ENCODE assay signal across 16 mouse cellular contexts in the genomic region with DNA sequence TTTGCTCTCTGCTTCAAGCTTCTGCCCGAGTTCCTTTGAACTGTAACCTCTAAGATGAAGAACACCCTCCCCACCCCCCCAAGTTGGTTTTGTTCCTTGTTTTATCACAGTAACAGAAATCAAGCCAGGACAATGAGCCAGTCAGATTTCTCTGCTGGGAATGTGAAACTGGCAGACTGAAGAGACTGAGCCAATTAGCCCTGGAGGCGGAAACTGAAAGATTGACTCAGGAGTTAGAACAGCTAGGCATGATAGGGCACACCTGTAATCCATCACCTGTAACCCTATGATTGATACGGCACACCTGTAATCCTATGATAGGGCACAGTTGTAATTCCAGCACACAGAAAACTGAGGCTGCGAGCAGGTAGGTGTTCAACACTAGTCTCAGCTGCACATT. TPM values are rescaled to one million over a fixed set of nuclear protein-coding genes. Genes with fewer than 3 reads are reported as not detected.
DNase-seq lines count a peak whose midpoint lies in the region; ATAC-seq and TF ChIP-seq lines count a peak whose summit lies in the region.
"Had no signal": no experiment of that assay in that cellular context is flagged by ENCODE, and none has a peak within 500 bp of the region (broad histone marks: within the 10 kb centered on the region; RNA-seq: fewer than 3 reads in every experiment).

No protein-coding gene starts in this region.

- peak overlapping the region; percentile 25; the same call in 1 of the 2 replicates for H3K27ac ChIP-seq in kidney, embryonic 16.5 days (ENCODE audit: low read length)
- H3K27ac ChIP-seq in CH12.LX (ENCODE audit: insufficient read depth, low read depth): no peak overlapping the region
- H3K27ac ChIP-seq in stomach, embryonic 15.5 days: peak overlapping the region; percentile 48; the same call in 1 of the 2 replicates
- H3K27ac ChIP-seq in gastrocnemius, adult 2 months: no peak overlapping the region
- H3K27ac ChIP-seq: embryonic facial prominence, embryonic 12.5 days; limb, embryonic 13.5 days; midbrain, embryonic 12.5 days had no signal

- peaks cover 7% of the 10 kb centered on the region for H3K4me1 ChIP-seq in kidney, embryonic 16.5 days (ENCODE audit: insufficient read depth, low read length)
- H3K4me1 ChIP-seq in CH12.LX (ENCODE audit: control insufficient read depth in 1 of 2, insufficient read depth in 2 of 2): peaks cover 0 to 3% of the 10 kb centered on the region in 2 experiments; a peak in 1 of 4 replicates
- H3K4me1 ChIP-seq in stomach, embryonic 15.5 days: no peaks in the 10 kb centered on the region; the same call in 1 of the 2 replicates
- H3K4me1 ChIP-seq: midbrain, embryonic 12.5 days had no signal

- in situ Hi-C loops in CH12.LX (cut with MboI; ENCODE audit: low pct_ligation_motif_present, low pct_unique_long_range_greater_than_20kb, low sequenced_read_pairs): no loop called here

- no peaks in the 10 kb centered on the region for H3K27me3 ChIP-seq in kidney, embryonic 16.5 days (ENCODE audit: insufficient read depth, low read length)
- no peaks in the 10 kb centered on the region for H3K27me3 ChIP-seq in CH12.LX (replicated peaks)
- no peaks in the 10 kb centered on the region for H3K27me3 ChIP-seq in stomach, embryonic 15.5 days (replicated peaks)
- H3K27me3 ChIP-seq: embryonic facial prominence, embryonic 12.5 days; limb, embryonic 13.5 days; midbrain, embryonic 12.5 days had no signal

- no peak for ATAC-seq in kidney, embryonic 16.5 days (ENCODE audit: low FRiP score, low TSS enrichment)
- ATAC-seq in stomach, embryonic 15.5 days (ENCODE audit: insufficient read depth, low FRiP score, low read depth): peak; percentile 41; the same call in 1 of the 2 replicates
- ATAC-seq: inflammation-experienced regulatory T-cells, adult 6 months had no signal

- TF ChIP-seq RAD21 in CH12.LX (IDR thresholded peaks at IDR 0.05; ENCODE audit: low read depth, low read length): no peak

- dilution Hi-C loops in CH12.LX (cut with MboI; ENCODE audit: extremely low pct_ligation_motif_present, extremely low pct_unique_long_range_greater_than_20kb, low sequenced_read_pairs): no loop called here

- H3K9ac ChIP-seq in kidney, embryonic 16.5 days (replicated peaks; ENCODE audit: low read length): no peak overlapping the region
- H3K9ac ChIP-seq in CH12.LX (ENCODE audit: insufficient read depth, low read depth): no peak overlapping the region
- no peak overlapping the region for H3K9ac ChIP-seq in stomach, embryonic 15.5 days
- H3K9ac ChIP-seq: embryonic facial prominence, embryonic 12.5 days; limb, embryonic 13.5 days; midbrain, embryonic 12.5 days had no signal

- no peaks in the 10 kb centered on the region for H3K79me2 ChIP-seq in CH12.LX (replicated peaks; ENCODE audit: control insufficient read depth, extremely low read depth, insufficient read depth, poor library complexity, severe bottlenecking)

- DNase-seq in kidney, adult 18-20 months: no peak
- no peak for DNase-seq in CH12.LX (ENCODE audit: extremely low read depth)
- DNase-seq in fat pad, adult 2 months (ENCODE audit: extremely low read depth, low read depth, low spot score): peak; percentile 84
- no peak for DNase-seq in gastrocnemius, adult 2 months
- DNase-seq in left cerebral cortex, adult 8-10 months (ENCODE audit: low spot score in 2 of 2): no peak
- DNase-seq: adrenal gland, postnatal 10 days; cerebellum, adult 9-10 months; heart, adult 11 months; thymus, postnatal 36 days had no signal

- intact Hi-C loops in gastrocnemius, adult 2 months (cut with DNase I): no loop called here

- no peak overlapping the region for H3K4me3 ChIP-seq in kidney, embryonic 16.5 days (ENCODE audit: low read length)
- H3K4me3 ChIP-seq in CH12.LX (replicated peaks in 1 of 3; ENCODE audit: low read depth in 2 of 3, low read length in 2 of 3, poor library complexity in 1 of 3): no peak overlapping the region
- H3K4me3 ChIP-seq in stomach, embryonic 15.5 days (replicated peaks): no peak overlapping the region
- no peak overlapping the region for H3K4me3 ChIP-seq in gastrocnemius, adult 2 months
- H3K4me3 ChIP-seq: embryonic facial prominence, embryonic 12.5 days; limb, embryonic 13.5 days; midbrain, embryonic 12.5 days had no signal

- H3K9me3 ChIP-seq in kidney, embryonic 16.5 days (ENCODE audit: low read length): no peaks in the 10 kb centered on the region
- H3K9me3 ChIP-seq in CH12.LX (replicated peaks; ENCODE audit: low read length): peaks cover 6% of the 10 kb centered on the region
- no peaks in the 10 kb centered on the region for H3K9me3 ChIP-seq in stomach, embryonic 15.5 days
- H3K9me3 ChIP-seq: embryonic facial prominence, embryonic 12.5 days; G1E; limb, embryonic 13.5 days; midbrain, embryonic 12.5 days had no signal

- H3K36me3 ChIP-seq in kidney, embryonic 16.5 days (ENCODE audit: insufficient read depth, low read length): no peaks in the 10 kb centered on the region
- H3K36me3 ChIP-seq in CH12.LX (replicated peaks in 1 of 2; ENCODE audit: control insufficient read depth in 1 of 2, insufficient read depth in 1 of 2, low read length in 1 of 2): no peaks in the 10 kb centered on the region
- no peaks in the 10 kb centered on the region for H3K36me3 ChIP-seq in stomach, embryonic 15.5 days
- H3K36me3 ChIP-seq: embryonic facial prominence, embryonic 12.5 days; G1E; limb, embryonic 13.5 days; midbrain, embryonic 12.5 days had no signal

- no peak for TF ChIP-seq POLR2A in CH12.LX (IDR thresholded peaks at IDR 0.05; ENCODE audit: low read depth, low read length)

- TF ChIP-seq EP300 in CH12.LX (IDR thresholded peaks at IDR 0.05; ENCODE audit: low read length): no peak

- 42% methylated on average over 4 of the region's 4 CpGs for whole genome bisulfite sequencing in kidney, embryonic 16.5 days
- 48% methylated on average over 4 of the region's 4 CpGs for WGBS in stomach, embryonic 15.5 days

- H3K4me2 ChIP-seq in kidney, embryonic 16.5 days (replicated peaks; ENCODE audit: low read depth, low read length): no peak overlapping the region
- 0 out of 2 replicates have a peak overlapping the region, but pooled peaks have one; percentile 14 for H3K4me2 ChIP-seq in CH12.LX (ENCODE audit: insufficient read depth, low read depth, poor library complexity, severe bottlenecking)
- H3K4me2 ChIP-seq in stomach, embryonic 15.5 days: no peak overlapping the region
- H3K4me2 ChIP-seq: embryonic facial prominence, embryonic 12.5 days; limb, embryonic 13.5 days; midbrain, embryonic 12.5 days had no signal

- no peak for TF ChIP-seq CTCF in CH12.LX (conservative IDR thresholded peaks at IDR 0.05 in 1 of 2, IDR thresholded peaks at IDR 0.05 in 1 of 2; ENCODE audit: low read depth in 2 of 2, low read length in 2 of 2)
- no peak for TF ChIP-seq CTCF in gastrocnemius, adult 2 months (IDR thresholded peaks at IDR 0.05)

TF ChIP-seq in CH12.LX, 34 proteins besides CTCF, POLR2A, EP300 and RAD21:
- TF ChIP-seq HCFC1 (IDR thresholded peaks at IDR 0.05; ENCODE audit: low read depth, low read length) (no peak), MAZ (IDR thresholded peaks at IDR 0.05; ENCODE audit: low read depth, low read length) (no peak), NELFE (IDR thresholded peaks at IDR 0.05; ENCODE audit: low read depth, low read length) (no peak), BHLHE40 (IDR thresholded peaks at IDR 0.05; ENCODE audit: low read depth, low read length) (no peak), POLR2AphosphoS2 (IDR thresholded peaks at IDR 0.05; ENCODE audit: low read depth, low read length) (no peak), ELF1 (IDR thresholded peaks at IDR 0.05; ENCODE audit: low read depth, low read length) (no peak), MAX (IDR thresholded peaks at IDR 0.05; ENCODE audit: low read length) (no peak)
TF ChIP-seq in CH12.LX: peak in this region for 0.

RNA-seq across cellular contexts. Expression of gene Ube2h, which starts 27.9 kb away (rescaled TPM):
- polyA plus RNA-seq in kidney, embryonic 16.5 days (2015; fragmentation: Nextera tagmentation; extraction: Ambion mirVana): 53.7 and 55.5 TPM in 2 replicates
- total RNA-seq in CH12.LX (2012; rRNA removed): 9.4 and 13.4 TPM in 2 replicates
- 5.9 and 6.1 TPM in 2 replicates for total RNA-seq in CH12.LX (2014; rRNA removed)
- 11.8 and 13.4 TPM in 2 replicates for polyA plus RNA-seq in CH12.LX (2012; ENCODE audit: insufficient read length, low read depth)
- polyA plus RNA-seq in stomach, embryonic 15.5 days (2015; fragmentation: Nextera tagmentation; extraction: Ambion mirVana): 41.9 and 44.0 TPM in 2 replicates
- total RNA-seq in gastrocnemius, adult 2 months (2021): 10 to 100 TPM; 39.6 to 81.2 TPM
- 10 to 100 TPM; 85.2 to 87.7 (median 87.5) TPM for total RNA-seq in left cerebral cortex, adult 8-10 months (2022)

RNA-seq across cellular contexts. Expression of gene Zc3hc1, which starts 58.6 kb away (rescaled TPM):
- 69.8 and 71.7 TPM in 2 replicates for polyA plus RNA-seq in kidney, embryonic 16.5 days (2015; fragmentation: Nextera tagmentation; extraction: Ambion mirVana)
- total RNA-seq in CH12.LX (2012; rRNA removed): 59.5 and 61.3 TPM in 2 replicates
- 89.5 and 94.4 TPM in 2 replicates for total RNA-seq in CH12.LX (2014; rRNA removed)
- polyA plus RNA-seq in CH12.LX (2012; ENCODE audit: insufficient read length, low read depth): 72.9 and 80.2 TPM in 2 replicates
- polyA plus RNA-seq in stomach, embryonic 15.5 days (2015; fragmentation: Nextera tagmentation; extraction: Ambion mirVana): 40.2 and 43.5 TPM in 2 replicates
- 10 to 100 TPM; 15.5 to 19.3 TPM for total RNA-seq in gastrocnemius, adult 2 months (2021)
- total RNA-seq in left cerebral cortex, adult 8-10 months (2022): 10 to 100 TPM; 25.5 to 30.3 (median 26.7) TPM

Comparison
In these comparisons a context has a peak if more than half of its experiments do, and no peak if none do; other contexts are left out.
1. H3K27ac ChIP-seq: peak in kidney, embryonic 16.5 days (single experiment) and stomach, embryonic 15.5 days (single experiment); none in CH12.LX (single experiment) and gastrocnemius, adult 2 months (single experiment).